Mouse (Mus musculus): ENCODE data around the gene Ptpre. TPM values are rescaled to one million over a fixed set of nuclear protein-coding genes. Genes with fewer than 3 reads are reported as not detected.
"Not testable (repeated sequence)": the region's sequence is repeated elsewhere in the genome, so short reads cannot be mapped to it uniquely, and the experiment has no call there.

Ptpre gene
- polyA plus RNA-seq, 1 experiment from 2014 or later: 3.1 TPM

- H3K9ac ChIP-seq (ENCODE audit: low read length); H3K4me3 ChIP-seq (ENCODE audit: control insufficient read depth in 1 of 2, insufficient read depth in 1 of 2, low read depth in 1 of 2, low read length in 2 of 2); H3K27me3 ChIP-seq (ENCODE audit: control insufficient read depth, insufficient read depth, low read length); H3K36me3 ChIP-seq (ENCODE audit: control insufficient read depth, insufficient read depth, low read length); H3K4me2 ChIP-seq (ENCODE audit: low read length); H3K27ac ChIP-seq (replicated peaks in 1 of 2; ENCODE audit: control insufficient read depth in 1 of 2, insufficient read depth in 1 of 2, low read depth in 2 of 2, low read length in 2 of 2); H3K4me1 ChIP-seq (ENCODE audit: control insufficient read depth in 2 of 2, insufficient read depth in 2 of 2, low read length in 2 of 2); H3K9me3 ChIP-seq (ENCODE audit: control insufficient read depth, low read length); ATAC-seq (ENCODE audit: insufficient number of reproducible peaks, insufficient read depth, low FRiP score, low read depth): not testable (repeated sequence)
- 86% methylated on average over 5 of the region's 5 CpGs for WGBS
Measured at GRCm38 (mm10) chr7:135506506-135506905, 30.8 kb upstream of the Ptpre start.

GRCm38 (mm10) chr7:135508602-135509001 lies 28.7 kb upstream of the Ptpre start:
- H3K27ac ChIP-seq (replicated peaks in 1 of 2; ENCODE audit: control insufficient read depth in 1 of 2, insufficient read depth in 1 of 2, low read depth in 2 of 2, low read length in 2 of 2): no peak overlapping the region
- no peak for ATAC-seq (ENCODE audit: insufficient number of reproducible peaks, insufficient read depth, low FRiP score, low read depth)
- H3K36me3 ChIP-seq (ENCODE audit: control insufficient read depth, insufficient read depth, low read length): no peaks in the 10 kb centered on the region
- H3K9ac ChIP-seq (ENCODE audit: low read length): no peak overlapping the region
- H3K9me3 ChIP-seq (ENCODE audit: control insufficient read depth, low read length): no peaks in the 10 kb centered on the region
- H3K27me3 ChIP-seq (ENCODE audit: control insufficient read depth, insufficient read depth, low read length): no peaks in the 10 kb centered on the region
- H3K4me1 ChIP-seq (ENCODE audit: control insufficient read depth in 2 of 2, insufficient read depth in 2 of 2, low read length in 2 of 2): no peaks in the 10 kb centered on the region
- H3K4me2 ChIP-seq (ENCODE audit: low read length): no peak overlapping the region
- no peak overlapping the region for H3K4me3 ChIP-seq (ENCODE audit: control insufficient read depth in 1 of 2, insufficient read depth in 1 of 2, low read depth in 1 of 2, low read length in 2 of 2)
- 87% methylated on average over 4 of the region's 4 CpGs for WGBS

- no peak for ATAC-seq (ENCODE audit: insufficient number of reproducible peaks, insufficient read depth, low FRiP score, low read depth)
- Histone ChIP-seq H3K4me1 (ENCODE audit: control insufficient read depth in 2 of 2, insufficient read depth in 2 of 2, low read length in 2 of 2) (no peaks in the 10 kb centered on the region), H3K4me2 (ENCODE audit: low read length) (no peak overlapping the region), H3K9ac (ENCODE audit: low read length) (no peak overlapping the region), H3K9me3 (ENCODE audit: control insufficient read depth, low read length) (no peaks in the 10 kb centered on the region), H3K4me3 (ENCODE audit: control insufficient read depth in 1 of 2, insufficient read depth in 1 of 2, low read depth in 1 of 2, low read length in 2 of 2) (no peak overlapping the region), H3K27ac (replicated peaks in 1 of 2; ENCODE audit: control insufficient read depth in 1 of 2, insufficient read depth in 1 of 2, low read depth in 2 of 2, low read length in 2 of 2) (no peak overlapping the region), H3K27me3 (ENCODE audit: control insufficient read depth, insufficient read depth, low read length) (no peaks in the 10 kb centered on the region), H3K36me3 (ENCODE audit: control insufficient read depth, insufficient read depth, low read length) (no peaks in the 10 kb centered on the region)
- WGBS: 79% methylated on average over 3 of the region's 3 CpGs
Measured at GRCm38 (mm10) chr7:135509272-135509671, 28.0 kb upstream of the Ptpre start.

GRCm38 (mm10) chr7:135510431-135510830 lies 26.9 kb upstream of the Ptpre start:
- Histone ChIP-seq H3K4me3 (ENCODE audit: control insufficient read depth in 1 of 2, insufficient read depth in 1 of 2, low read depth in 1 of 2, low read length in 2 of 2) (no peak overlapping the region), H3K9ac (ENCODE audit: low read length) (no peak overlapping the region), H3K27ac (replicated peaks in 1 of 2; ENCODE audit: control insufficient read depth in 1 of 2, insufficient read depth in 1 of 2, low read depth in 2 of 2, low read length in 2 of 2) (no peak overlapping the region), H3K4me2 (ENCODE audit: low read length) (no peak overlapping the region), H3K4me1 (ENCODE audit: control insufficient read depth in 2 of 2, insufficient read depth in 2 of 2, low read length in 2 of 2) (no peaks in the 10 kb centered on the region), H3K9me3 (ENCODE audit: control insufficient read depth, low read length) (no peaks in the 10 kb centered on the region), H3K27me3 (ENCODE audit: control insufficient read depth, insufficient read depth, low read length) (no peaks in the 10 kb centered on the region), H3K36me3 (ENCODE audit: control insufficient read depth, insufficient read depth, low read length) (no peaks in the 10 kb centered on the region)
- no peak for ATAC-seq (ENCODE audit: insufficient number of reproducible peaks, insufficient read depth, low FRiP score, low read depth)
- WGBS: 85% methylated on average over 5 of the region's 5 CpGs

DNA sequence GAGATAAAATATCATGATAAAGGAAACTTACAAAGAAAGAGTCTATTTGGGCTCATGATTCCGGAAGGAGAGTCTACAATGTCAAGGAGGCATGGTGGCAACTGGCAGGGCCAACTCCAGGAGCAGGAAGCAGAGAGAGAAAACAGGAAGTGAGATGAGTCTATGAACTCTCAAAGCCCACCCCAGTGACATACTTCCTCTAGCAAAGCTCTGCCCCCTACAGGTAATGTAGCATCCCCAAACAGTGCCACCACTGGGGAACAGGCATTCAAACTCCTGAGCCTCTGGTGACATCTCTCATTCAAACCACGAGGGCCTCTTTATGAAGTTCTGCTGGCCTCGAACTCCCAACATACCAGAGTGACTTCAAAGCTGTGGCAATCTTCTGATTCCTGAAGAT lies 25.6 kb upstream of the Ptpre start:
- Histone ChIP-seq H3K4me2 (ENCODE audit: low read length) (no peak overlapping the region), H3K4me3 (ENCODE audit: control insufficient read depth in 1 of 2, insufficient read depth in 1 of 2, low read depth in 1 of 2, low read length in 2 of 2) (no peak overlapping the region), H3K9ac (ENCODE audit: low read length) (no peak overlapping the region), H3K27ac (replicated peaks in 1 of 2; ENCODE audit: control insufficient read depth in 1 of 2, insufficient read depth in 1 of 2, low read depth in 2 of 2, low read length in 2 of 2) (no peak overlapping the region), H3K36me3 (ENCODE audit: control insufficient read depth, insufficient read depth, low read length) (no peaks in the 10 kb centered on the region), H3K4me1 (ENCODE audit: control insufficient read depth in 2 of 2, insufficient read depth in 2 of 2, low read length in 2 of 2) (no peaks in the 10 kb centered on the region), H3K9me3 (ENCODE audit: control insufficient read depth, low read length) (no peaks in the 10 kb centered on the region), H3K27me3 (ENCODE audit: control insufficient read depth, insufficient read depth, low read length) (no peaks in the 10 kb centered on the region)
- no peak for ATAC-seq (ENCODE audit: insufficient number of reproducible peaks, insufficient read depth, low FRiP score, low read depth)
- 70% methylated on average over 3 of the region's 3 CpGs for WGBS

DNA sequence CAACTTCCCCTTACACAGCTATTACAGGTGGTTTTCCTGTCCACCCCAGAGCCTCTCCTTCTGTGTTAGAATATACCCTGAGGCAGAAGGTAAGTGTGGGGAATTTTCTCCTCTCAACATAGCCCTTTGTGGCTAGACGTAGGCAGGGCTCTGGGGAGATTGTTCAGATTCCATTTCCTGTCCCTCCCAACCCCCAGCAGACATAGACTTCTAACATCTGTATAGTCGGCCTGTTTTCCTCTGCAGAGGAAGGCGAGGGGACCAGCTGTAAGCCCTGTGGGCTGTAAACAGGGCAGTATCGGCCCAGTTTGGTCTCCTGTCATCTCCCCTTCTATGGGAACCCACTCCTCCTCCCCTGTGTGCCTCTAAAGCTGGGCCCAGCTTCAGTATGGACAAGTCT lies 20.1 kb upstream of the Ptpre start:
- no peaks in the 10 kb centered on the region for H3K4me1 ChIP-seq (ENCODE audit: control insufficient read depth in 2 of 2, insufficient read depth in 2 of 2, low read length in 2 of 2)
- no peak overlapping the region for H3K9ac ChIP-seq (ENCODE audit: low read length)
- 49% methylated on average over 4 of the region's 4 CpGs for WGBS
- no peak for ATAC-seq (ENCODE audit: insufficient number of reproducible peaks, insufficient read depth, low FRiP score, low read depth)
- H3K27me3 ChIP-seq (ENCODE audit: control insufficient read depth, insufficient read depth, low read length): no peaks in the 10 kb centered on the region
- H3K9me3 ChIP-seq (ENCODE audit: control insufficient read depth, low read length): no peaks in the 10 kb centered on the region
- H3K4me3 ChIP-seq (ENCODE audit: control insufficient read depth in 1 of 2, insufficient read depth in 1 of 2, low read depth in 1 of 2, low read length in 2 of 2): no peak overlapping the region
- no peaks in the 10 kb centered on the region for H3K36me3 ChIP-seq (ENCODE audit: control insufficient read depth, insufficient read depth, low read length)
- H3K27ac ChIP-seq (replicated peaks in 1 of 2; ENCODE audit: control insufficient read depth in 1 of 2, insufficient read depth in 1 of 2, low read depth in 2 of 2, low read length in 2 of 2): no peak overlapping the region
- no peak overlapping the region for H3K4me2 ChIP-seq (ENCODE audit: low read length)

DNA sequence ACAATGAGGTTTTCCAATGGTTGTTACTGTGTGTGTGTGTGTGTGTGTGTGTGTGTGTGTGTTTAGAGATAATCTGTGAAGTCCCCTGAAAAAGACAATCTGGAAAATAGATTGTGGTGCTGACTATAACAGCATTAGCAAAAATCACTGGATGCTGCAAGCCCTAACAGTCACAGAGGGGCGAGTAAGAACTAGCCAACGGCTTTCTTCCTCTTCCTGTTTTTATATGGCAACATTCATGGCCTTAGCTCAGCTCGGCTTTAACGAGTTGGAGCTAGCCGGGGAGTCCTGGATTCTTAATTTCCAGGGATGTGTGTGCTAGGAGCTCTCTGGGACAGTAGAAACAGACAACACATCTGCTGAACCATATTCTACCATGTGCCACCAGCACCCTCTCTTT lies 17.0 kb upstream of the Ptpre start:
- no peaks in the 10 kb centered on the region for H3K9me3 ChIP-seq (ENCODE audit: control insufficient read depth, low read length)
- 65% methylated on average over 5 of the region's 5 CpGs for WGBS
- no peaks in the 10 kb centered on the region for H3K4me1 ChIP-seq (ENCODE audit: control insufficient read depth in 2 of 2, insufficient read depth in 2 of 2, low read length in 2 of 2)
- no peak overlapping the region for H3K27ac ChIP-seq (replicated peaks in 1 of 2; ENCODE audit: control insufficient read depth in 1 of 2, insufficient read depth in 1 of 2, low read depth in 2 of 2, low read length in 2 of 2)
- no peaks in the 10 kb centered on the region for H3K27me3 ChIP-seq (ENCODE audit: control insufficient read depth, insufficient read depth, low read length)
- H3K4me3 ChIP-seq (ENCODE audit: control insufficient read depth in 1 of 2, insufficient read depth in 1 of 2, low read depth in 1 of 2, low read length in 2 of 2): no peak overlapping the region
- ATAC-seq (ENCODE audit: insufficient number of reproducible peaks, insufficient read depth, low FRiP score, low read depth): no peak
- H3K4me2 ChIP-seq (ENCODE audit: low read length): no peak overlapping the region
- no peaks in the 10 kb centered on the region for H3K36me3 ChIP-seq (ENCODE audit: control insufficient read depth, insufficient read depth, low read length)
- no peak overlapping the region for H3K9ac ChIP-seq (ENCODE audit: low read length)

- H3K9ac ChIP-seq (ENCODE audit: low read length): no peak overlapping the region
- no peak overlapping the region for H3K27ac ChIP-seq (replicated peaks in 1 of 2; ENCODE audit: control insufficient read depth in 1 of 2, insufficient read depth in 1 of 2, low read depth in 2 of 2, low read length in 2 of 2)
- no peaks in the 10 kb centered on the region for H3K4me1 ChIP-seq (ENCODE audit: control insufficient read depth in 2 of 2, insufficient read depth in 2 of 2, low read length in 2 of 2)
- no peak overlapping the region for H3K4me2 ChIP-seq (ENCODE audit: low read length)
- H3K4me3 ChIP-seq (ENCODE audit: control insufficient read depth in 1 of 2, insufficient read depth in 1 of 2, low read depth in 1 of 2, low read length in 2 of 2): no peak overlapping the region
- H3K27me3 ChIP-seq (ENCODE audit: control insufficient read depth, insufficient read depth, low read length): no peaks in the 10 kb centered on the region
- H3K9me3 ChIP-seq (ENCODE audit: control insufficient read depth, low read length): no peaks in the 10 kb centered on the region
- WGBS: 76% methylated on average over 15 of the region's 15 CpGs
- no peak for ATAC-seq (ENCODE audit: insufficient number of reproducible peaks, insufficient read depth, low FRiP score, low read depth)
- no peaks in the 10 kb centered on the region for H3K36me3 ChIP-seq (ENCODE audit: control insufficient read depth, insufficient read depth, low read length)
Measured at GRCm38 (mm10) chr7:135521755-135522512, 15.3 kb upstream of the Ptpre start.
